Mouse (Mus musculus): ENCODE data around the gene Med13l.
A peak's percentile ranks its signal among the peaks of the same experiment; 100 is the strongest.

The Med13l gene

DNA sequence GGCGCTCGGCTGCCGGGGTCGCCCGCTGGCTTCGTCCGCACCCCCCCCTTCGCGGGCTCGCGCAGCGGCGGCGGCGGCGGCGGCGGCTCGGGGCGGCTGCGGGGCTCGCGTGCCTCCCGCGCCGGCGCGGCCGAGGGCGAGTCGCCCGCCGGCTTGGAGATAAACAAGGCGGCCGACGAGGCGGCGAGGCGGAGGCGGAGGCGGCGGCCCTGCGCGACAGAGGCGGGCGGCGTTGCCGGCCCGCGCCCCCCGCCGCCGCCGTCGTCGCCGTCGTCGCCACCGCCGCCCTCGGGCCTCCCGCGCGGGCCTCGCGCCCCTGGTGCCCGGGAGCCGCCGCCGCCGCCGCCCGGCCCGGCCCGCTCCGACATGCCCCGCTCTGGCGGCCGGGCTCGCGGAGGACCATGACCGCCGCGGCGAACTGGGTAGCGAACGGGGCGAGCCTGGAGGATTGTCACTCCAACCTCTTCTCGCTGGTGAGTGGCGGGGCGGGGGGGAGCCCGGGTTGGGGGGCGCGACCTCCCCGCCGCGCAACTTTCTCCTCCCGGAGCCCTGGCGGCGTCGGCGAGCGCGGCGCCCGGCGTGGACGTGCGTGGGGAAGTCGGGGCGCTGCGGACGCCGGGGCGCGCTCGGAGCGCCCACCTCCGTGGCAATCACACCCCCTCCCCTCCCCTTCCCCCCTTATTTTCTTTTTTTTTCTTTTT lies at the start of gene Med13l:
Gene Med13l, plus strand, starts transcription at position 295 of the 701 bp plus-strand sequence.
- no peak for DNase-seq (ENCODE audit: low spot score in 2 of 2)

DNA sequence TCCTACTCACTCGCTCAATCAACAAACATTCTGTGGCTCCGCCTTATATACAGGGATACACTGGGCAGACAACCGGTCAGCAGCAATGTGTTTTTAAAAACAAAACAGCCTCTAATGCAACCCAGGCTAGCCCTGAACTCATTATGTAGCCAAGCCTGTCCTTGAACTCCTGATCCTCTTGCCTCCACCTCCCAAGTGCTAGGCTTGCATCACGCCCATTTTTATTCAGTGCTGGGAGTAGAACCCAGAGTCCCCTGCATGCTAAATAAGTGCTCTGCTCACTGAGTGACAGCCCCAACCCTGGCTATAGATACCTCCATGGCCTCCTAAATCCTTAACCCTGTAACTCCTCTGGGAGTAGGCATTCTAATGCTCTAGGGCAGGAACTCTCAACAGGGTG lies 49.5 kb upstream of the Med13l start:
- no peak for DNase-seq (ENCODE audit: low spot score in 2 of 2)

- no peak for DNase-seq (ENCODE audit: low spot score in 2 of 2)
Observed at GRCm38 (mm10) chr5:118513005-118513404, 47.5 kb upstream of the Med13l start.

GRCm38 (mm10) chr5:118513629-118514526 lies 46.6 kb upstream of the Med13l start:
- DNase-seq (ENCODE audit: low spot score in 2 of 2): peak; percentile 43 to 66

DNA sequence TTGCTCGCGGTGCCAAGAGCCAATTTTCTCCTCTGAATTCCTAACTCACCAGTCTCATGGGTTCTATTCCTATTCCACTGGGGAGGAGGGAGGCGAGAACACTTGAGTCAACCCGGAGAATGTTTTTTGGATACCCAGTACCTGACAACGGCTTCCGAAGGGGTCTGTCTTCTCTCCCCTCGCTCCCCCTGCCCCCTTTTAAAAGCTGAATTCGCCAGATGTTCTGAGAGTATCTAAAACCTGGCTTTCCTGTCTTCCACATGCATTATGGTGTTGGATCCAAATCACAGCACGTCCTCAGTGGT lies 46.0 kb upstream of the Med13l start:
- peak in 1 of 2 experiments; percentile 48 for DNase-seq (ENCODE audit: low spot score in 2 of 2)

DNA sequence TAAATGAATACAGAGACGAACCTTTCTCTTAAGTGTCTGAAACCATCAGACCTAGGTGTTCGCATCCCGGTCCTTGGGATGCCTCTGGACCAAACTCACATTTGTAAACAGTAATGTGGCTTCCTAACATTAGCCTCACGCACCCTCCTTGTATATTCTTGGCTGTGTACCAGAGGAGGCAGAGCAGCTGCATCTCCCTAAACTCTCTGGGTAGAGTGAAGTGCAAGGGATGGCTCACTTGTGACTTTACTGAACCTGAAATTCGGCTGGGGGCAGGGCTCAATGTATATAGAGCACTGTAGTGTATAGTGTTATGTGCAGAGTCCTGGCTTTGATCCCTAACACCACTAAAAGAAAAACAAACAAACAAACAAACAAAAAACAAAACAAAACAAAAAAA lies 45.6 kb upstream of the Med13l start:
- DNase-seq (ENCODE audit: low spot score in 2 of 2): no peak

- peak; percentile 67 to 78 for DNase-seq (ENCODE audit: low spot score in 2 of 2)
Observed at GRCm38 (mm10) chr5:118515280-118515721, 45.2 kb upstream of the Med13l start.

GRCm38 (mm10) chr5:118516066-118516465 lies 44.4 kb upstream of the Med13l start:
- DNase-seq (ENCODE audit: low spot score in 2 of 2): no peak

DNA sequence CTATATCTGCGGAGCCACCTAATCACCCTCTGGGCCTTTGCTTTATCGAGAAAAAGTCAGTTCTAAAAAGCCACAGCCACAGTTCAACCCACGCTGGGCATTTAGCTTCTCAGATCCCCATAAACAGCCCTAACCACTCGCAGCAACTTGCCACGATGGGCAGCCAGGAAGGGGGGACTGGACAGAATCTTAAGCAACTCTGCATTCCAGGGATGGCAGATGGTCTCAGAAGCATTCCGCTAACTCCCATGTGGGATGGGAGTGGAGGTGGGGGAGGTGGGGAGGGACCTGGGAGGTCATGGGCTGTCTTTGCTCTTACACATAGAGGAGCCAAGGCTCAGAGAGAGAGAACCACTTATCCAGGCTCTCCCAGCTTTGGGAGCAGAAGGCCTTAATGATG lies 44.0 kb upstream of the Med13l start:
- DNase-seq (ENCODE audit: low spot score in 2 of 2): no peak

DNA sequence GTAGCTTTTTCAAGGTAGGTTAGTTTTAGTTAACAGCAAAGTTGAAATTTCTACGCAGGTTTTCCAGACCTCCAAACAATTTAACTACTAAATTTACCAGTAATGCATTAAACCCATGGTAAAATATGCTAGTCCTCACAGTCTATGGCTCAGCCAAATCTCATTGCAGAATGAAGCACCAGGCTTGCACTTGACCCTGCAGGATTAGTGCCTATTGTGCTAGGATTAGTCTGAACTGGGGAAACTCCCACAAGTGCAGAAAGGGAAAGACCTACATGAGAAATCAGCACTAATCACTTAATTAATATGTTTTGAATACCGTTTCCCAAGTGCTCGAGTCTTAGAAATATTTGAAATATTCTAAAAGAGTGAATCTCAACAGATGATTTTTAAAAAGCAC lies 40.0 kb upstream of the Med13l start:
- no peak for DNase-seq (ENCODE audit: low spot score in 2 of 2)

GRCm38 (mm10) chr5:118524400-118524799 lies 36.1 kb upstream of the Med13l start:
- DNase-seq (ENCODE audit: low spot score in 2 of 2): no peak

DNA sequence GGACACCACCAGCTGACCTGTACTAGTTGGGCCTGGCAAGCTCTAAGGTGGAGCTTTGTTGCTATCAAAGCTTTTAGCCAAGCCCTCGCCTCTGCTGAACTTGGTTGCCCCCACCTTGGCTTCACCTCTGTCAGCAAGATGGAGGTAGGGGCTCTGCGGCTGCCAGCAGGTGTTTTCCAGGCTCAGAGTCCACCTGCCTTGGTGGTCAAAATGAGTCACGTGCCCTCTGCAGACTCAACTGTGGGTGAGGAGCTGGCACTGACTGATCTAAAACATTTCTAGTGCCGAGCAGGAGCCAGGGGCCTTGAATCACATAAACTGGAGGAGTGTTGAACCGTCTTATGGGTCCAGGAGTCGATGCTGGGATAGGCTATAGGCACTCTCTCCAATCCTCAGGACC lies 34.8 kb upstream of the Med13l start:
- DNase-seq (ENCODE audit: low spot score in 2 of 2): no peak

GRCm38 (mm10) chr5:118526504-118526903 lies 34.0 kb upstream of the Med13l start:
- no peak for DNase-seq (ENCODE audit: low spot score in 2 of 2)

DNA sequence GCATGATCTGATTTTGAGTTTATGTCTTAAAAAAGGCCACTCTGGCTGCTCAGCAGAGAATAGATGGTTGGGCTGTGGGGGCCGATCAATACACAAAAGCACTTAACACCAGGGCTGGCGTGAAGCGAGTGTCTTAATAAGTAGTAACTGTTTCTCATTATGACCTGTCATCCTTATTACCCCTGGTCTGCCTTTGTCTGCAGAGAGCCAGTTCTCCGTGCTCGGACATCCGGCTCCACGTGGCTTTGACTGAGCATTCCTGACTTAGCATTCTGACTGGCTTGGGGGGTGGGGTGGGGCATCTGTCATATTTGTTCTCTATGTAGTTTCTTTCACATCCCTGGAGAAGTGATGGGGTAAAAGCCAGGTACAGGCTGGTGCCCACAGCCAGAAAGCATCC lies 31.2 kb upstream of the Med13l start:
- DNase-seq (ENCODE audit: low spot score in 2 of 2): no peak

DNA sequence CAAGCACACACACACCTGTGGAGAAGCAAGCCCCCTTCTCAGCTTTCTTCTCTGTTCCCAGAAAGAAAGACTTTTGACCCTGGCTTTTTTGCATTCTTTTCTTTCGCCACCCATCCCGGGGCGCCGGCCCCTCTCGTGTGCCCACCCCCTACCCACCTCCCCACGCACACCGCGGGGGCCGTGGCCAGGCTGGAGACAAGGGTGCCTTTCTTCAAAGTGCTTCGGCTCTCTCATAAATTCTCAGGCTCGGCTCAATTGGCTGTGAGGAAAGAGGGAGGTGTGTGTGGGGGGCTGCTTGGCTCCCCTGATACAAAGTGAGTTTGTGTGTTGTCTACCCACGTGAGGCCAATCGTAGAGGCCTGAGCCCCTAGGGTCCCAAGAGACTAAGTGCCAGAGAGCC lies 28.4 kb upstream of the Med13l start:
- no peak for DNase-seq (ENCODE audit: low spot score in 2 of 2)

GRCm38 (mm10) chr5:118532659-118533058 lies 27.8 kb upstream of the Med13l start:
- DNase-seq (ENCODE audit: low spot score in 2 of 2): peak; percentile 40 to 45

DNA sequence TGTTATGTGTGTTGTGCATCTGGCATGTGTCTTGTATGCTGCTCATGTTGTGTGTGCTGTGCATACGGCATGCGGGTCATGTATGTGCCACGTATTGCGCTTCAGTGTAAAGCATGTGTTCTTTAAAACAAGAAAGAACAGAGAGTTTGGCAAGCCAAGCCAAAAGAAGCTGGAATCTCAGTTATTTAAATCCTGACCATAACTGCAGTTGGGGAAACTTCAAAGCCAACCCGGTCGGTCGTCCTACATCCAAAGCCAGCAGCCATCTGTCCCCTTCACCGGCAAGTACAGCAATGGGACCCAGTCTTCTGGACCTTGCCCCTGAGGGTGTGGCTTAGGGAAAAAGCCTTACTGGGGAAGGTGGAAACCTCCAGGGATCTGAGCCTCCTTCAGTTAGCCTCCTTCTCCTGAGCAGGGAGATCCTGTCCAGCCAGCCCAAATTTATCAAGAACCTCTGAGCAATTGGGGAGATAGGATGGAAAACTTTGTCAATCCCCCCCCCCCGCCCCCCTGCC lies 26.0 kb upstream of the Med13l start:
- no peak for DNase-seq (ENCODE audit: low spot score in 2 of 2)

DNA sequence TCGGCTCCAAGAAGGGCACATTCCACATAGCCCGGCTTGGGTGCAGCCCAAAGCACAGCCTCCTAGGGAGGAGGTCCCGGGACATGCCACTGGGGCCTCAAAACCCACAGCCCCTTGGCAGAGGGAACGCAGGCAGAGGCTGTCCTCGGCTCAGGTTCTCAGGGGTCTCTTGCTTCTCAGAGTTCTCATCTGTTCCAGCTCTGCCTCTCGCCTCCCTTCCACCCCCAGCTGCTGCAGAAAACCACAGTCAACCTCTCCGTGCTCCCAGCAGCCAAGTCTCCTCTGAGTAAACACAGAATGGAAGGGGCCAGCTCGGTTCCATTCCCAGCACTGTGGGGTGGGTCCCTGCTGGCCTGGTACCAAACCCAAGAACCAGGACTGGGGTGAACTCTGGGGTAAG lies 25.3 kb upstream of the Med13l start:
- DNase-seq (ENCODE audit: low spot score in 2 of 2): no peak

- DNase-seq (ENCODE audit: low spot score in 2 of 2): no peak
Observed at GRCm38 (mm10) chr5:118538487-118538886, 22.0 kb upstream of the Med13l start.

- no peak for DNase-seq (ENCODE audit: low spot score in 2 of 2)
Observed at GRCm38 (mm10) chr5:118543816-118544215, 16.7 kb upstream of the Med13l start.

DNA sequence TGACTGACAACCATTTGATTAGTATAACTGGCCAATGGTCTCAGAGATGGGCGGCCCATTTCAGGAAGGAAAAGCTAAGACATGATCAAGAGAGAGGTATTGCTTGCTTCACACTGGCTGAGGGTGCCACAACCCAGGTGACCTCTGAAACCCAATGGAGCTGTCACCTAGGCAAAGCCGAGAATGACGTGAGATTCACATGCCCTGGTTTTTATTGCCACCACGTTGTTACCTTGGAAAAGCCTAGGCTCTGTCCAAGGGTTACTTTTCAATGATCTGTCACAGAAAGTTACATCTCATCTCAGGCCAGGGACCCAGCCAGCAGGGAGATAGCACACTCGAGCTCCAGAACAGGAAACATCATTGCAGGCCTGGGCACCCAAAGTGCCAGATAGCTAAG lies 10.0 kb upstream of the Med13l start:
- DNase-seq (ENCODE audit: low spot score in 2 of 2): no peak

DNA sequence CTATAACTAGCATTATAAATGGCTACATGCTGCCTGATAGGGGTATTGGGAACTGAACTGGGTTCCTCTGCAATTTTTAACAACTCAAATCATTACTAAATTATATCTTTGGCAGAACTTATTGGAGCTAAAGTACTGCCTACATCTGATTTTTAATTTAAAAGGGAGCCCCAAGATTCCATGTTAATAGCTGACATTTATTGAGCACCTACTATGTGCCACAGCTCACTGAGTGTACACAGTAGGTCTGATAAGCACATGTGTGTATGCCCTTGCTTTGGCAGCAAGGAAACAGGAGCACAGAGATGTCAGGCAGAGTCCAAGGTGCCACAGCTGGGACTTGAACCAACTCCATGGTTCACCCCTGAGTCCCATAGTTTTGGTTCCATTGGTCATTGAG lies 7.2 kb upstream of the Med13l start:
- DNase-seq (ENCODE audit: low spot score in 2 of 2): no peak

GRCm38 (mm10) chr5:118555305-118555704 lies 5.2 kb upstream of the Med13l start:
- DNase-seq (ENCODE audit: low spot score in 2 of 2): no peak
